Mouse (Mus musculus) spleen, postnatal 14 days (tissue): Measurements from ENCODE around the gene Lfng.

ENCODE experiments used
- DNase-seq, 2 experiments: peaks; one replicate each; pipeline ENCODE4 v3.0.0; 2021 to 2022; ENCODE audit warnings: low spot score in 2 of 2

Gene Lfng

DNA sequence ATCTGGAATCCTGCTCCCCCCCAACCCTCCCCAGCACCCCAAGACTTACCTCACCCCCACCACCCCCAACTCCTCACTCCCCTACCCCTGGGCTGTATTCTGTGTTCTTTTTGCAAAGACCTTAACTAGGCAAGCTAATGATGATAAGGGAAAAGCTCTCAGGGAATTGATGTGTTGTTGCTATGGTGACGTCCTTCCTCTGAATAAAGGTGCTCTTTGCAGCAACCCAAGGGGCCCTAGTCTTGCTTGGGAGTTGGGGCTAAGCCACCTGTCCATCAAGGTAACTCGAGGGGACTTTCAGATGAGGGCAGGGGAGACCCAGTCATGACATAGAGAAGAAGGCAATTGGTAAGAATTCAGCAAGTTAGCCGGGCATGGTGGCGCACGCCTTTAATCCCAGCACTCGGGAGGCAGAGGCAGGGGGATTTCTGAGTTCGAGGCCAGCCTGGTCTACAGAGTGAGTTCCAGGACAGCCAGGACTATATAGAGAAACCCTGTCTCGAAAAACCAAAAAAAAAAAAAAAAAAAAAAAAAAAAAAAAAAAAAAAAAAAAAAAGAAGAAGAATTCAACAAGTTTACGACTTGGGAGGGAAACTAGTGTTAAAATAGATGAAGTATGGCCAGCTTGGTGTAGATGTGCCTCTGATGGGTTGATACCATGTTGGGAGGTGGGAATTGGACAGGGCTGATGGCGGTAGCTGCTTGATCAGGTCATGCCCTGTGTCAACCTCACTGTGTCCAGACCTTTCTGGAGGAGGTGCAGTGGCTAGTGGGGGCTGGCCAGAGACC, 8.4 kb downstream of the Lfng start:
- DNase-seq: no peak

GRCm38 (mm10) chr5:140616110-140616503, 9.0 kb downstream of the Lfng start:
- DNase-seq: no peak

DNA sequence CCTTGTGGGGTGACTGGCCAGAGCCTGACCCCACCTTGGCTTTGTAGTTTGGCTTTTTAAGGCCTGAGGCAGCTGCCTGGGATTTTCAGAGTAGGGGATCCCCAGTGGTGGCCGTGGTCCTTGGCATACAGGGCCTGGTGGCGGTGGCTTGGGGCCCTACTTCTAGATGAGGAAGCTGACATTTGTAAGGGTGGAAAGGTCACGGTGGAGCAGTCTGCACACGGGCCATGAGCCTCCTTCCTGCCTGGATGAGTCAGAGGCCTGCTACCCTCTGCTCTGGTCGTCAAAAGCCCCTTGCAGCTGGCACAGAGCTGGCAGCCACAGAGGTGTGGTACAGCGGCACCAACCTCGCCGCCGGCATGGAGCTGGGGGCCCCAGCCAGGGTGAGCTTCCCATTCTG, 9.6 kb downstream of the Lfng start:
- no peak for DNase-seq

DNA sequence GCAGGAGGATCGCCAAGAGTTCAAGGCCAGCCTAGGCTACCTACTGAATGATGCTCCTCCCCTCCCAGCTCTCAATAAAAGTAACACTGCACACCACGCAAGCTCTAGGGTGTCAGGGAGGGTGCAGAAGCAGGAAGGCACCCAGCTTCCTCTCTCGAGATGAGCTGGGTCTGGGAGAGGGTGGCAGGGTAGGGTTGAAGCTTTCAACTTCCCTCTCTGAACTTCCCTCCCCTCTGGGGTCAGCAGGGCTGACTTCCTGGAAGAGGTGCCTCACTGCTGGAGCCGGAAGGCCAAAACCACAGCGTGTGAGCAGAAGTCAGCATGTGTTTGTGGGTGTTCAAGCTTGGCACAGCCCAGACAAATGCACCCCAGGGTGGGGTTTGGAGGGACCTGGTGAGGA, 10.6 kb downstream of the Lfng start:
- DNase-seq: peak; percentile 60 to 66

- peak; percentile 71 to 83 for DNase-seq
Measured at GRCm38 (mm10) chr5:140619151-140619771, 12.1 kb downstream of the Lfng start.

DNA sequence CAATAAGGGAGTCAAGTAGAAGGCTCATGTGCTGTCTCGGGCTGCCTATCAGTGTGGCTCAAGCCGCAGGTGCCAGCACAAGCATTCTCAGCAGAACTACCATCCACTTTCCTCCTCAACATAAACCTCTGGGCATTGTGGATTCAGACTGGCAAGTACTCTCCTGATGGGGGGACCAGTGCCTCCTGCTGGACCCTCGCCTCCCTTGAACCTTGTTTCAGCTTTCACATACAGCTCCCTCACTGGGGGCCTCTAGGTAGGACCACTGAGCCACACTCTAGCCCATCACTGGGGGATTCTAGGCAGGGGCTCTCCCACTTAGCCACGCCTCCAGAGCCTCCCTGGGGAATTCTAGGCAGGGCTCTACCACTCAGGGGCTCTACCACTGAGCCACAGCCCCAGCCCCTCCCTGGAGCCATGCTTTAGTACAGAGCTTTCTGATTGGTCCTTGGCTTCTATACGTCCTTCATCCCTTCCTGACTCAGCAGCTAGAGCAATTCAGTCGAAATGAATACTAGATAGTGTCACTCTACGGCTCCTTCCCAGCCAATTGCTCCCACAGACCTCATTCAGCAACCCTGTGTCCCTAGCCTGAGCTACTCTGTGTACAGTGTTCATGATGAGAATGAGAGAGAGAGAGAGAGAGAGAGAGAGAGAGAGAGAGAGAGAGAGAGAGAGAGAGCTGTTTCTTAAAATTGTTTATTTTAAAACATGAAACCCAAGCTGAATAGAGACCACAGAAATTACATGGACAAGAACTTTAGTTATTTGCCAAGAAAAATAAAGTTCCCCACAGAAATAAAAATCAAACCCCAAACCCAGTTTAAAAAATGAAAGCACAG, 13.0 kb downstream of the Lfng start:
- DNase-seq: no peak

- DNase-seq: no peak
Measured at GRCm38 (mm10) chr5:140621092-140621491, 14.0 kb downstream of the Lfng start.

- no peak for DNase-seq
Measured at GRCm38 (mm10) chr5:140621517-140621916, 14.4 kb downstream of the Lfng start.

DNA sequence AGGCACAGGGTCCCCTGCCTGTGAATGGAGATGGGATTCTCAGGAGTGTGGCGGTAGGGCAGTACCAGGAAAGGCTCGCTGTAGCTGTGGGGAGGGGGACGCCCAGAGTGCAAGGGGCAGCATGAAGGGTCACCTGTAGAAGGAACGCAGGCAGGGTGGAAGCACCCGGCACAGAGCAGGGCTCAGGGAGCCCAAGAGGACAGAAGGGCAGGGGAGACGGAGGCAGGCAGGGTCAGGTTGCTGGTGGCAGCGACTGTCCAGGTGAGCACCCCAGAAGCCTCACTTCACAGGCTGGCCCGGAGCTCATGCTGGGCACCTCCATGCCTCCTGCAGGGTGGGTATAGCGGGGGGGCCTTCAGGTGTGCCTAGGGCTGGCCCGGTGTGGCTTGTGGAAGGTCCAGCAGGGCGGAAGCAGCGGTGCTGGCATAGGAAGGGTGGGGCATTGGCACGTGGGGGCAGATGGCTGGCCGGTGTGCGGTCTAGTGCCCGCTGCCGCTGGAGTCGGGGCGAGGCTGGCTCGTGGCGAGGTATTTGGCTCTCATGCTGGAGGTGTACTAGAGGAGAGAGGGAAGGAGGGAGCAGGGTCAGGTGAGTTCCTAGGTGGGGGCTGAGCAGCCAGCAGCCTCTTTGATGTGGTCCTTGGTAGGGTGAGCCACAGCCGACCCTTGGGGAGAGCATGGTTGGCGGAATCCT, 16.0 kb downstream of the Lfng start:
- no peak for DNase-seq

GRCm38 (mm10) chr5:140623791-140624190, 16.7 kb downstream of the Lfng start:
- DNase-seq: no peak

GRCm38 (mm10) chr5:140624238-140624637, 17.1 kb downstream of the Lfng start:
- no peak for DNase-seq

- no peak for DNase-seq
Measured at GRCm38 (mm10) chr5:140624961-140625360, 17.8 kb downstream of the Lfng start.

DNA sequence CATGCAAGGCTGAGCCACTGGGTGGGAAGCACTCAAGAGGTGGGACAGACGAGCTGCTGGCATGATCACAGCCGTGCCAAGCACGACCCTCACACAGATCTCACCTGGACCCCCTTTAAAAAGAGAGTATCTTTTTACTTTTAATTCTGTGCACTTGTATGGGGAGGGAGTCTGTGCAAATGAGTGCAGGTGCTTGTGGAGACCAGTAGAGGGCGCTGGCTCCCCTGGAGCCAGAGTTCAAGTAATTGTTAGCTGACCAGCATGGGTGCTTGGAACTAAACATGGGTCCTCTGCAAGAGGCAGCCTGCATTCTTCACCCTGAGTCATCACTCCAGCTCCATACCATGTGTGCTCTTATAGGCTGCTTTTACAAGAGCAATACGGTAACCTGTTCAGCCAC, 20.5 kb downstream of the Lfng start:
- no peak for DNase-seq

- no peak for DNase-seq
Measured at GRCm38 (mm10) chr5:140628995-140629394, 21.9 kb downstream of the Lfng start.

DNA sequence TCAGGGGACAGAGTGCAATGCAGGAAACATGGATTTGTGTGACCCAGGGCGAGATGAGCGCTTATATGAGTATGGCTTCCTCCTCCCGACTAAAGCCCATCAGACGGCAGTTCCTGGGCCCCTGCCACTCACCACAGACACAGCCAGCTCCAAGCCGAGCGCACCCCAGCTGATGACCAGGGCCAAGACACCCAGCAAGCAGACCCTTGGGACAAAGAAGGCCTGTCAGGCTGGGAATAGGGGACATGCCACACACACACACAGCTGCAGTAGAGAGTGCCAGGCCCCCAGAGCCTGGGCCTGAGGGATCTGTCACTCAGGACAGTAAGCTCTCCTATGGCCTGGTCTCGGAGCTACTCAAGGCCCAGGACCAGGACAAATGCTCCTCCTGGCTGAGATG, 26.3 kb downstream of the Lfng start:
- DNase-seq: no peak

DNA sequence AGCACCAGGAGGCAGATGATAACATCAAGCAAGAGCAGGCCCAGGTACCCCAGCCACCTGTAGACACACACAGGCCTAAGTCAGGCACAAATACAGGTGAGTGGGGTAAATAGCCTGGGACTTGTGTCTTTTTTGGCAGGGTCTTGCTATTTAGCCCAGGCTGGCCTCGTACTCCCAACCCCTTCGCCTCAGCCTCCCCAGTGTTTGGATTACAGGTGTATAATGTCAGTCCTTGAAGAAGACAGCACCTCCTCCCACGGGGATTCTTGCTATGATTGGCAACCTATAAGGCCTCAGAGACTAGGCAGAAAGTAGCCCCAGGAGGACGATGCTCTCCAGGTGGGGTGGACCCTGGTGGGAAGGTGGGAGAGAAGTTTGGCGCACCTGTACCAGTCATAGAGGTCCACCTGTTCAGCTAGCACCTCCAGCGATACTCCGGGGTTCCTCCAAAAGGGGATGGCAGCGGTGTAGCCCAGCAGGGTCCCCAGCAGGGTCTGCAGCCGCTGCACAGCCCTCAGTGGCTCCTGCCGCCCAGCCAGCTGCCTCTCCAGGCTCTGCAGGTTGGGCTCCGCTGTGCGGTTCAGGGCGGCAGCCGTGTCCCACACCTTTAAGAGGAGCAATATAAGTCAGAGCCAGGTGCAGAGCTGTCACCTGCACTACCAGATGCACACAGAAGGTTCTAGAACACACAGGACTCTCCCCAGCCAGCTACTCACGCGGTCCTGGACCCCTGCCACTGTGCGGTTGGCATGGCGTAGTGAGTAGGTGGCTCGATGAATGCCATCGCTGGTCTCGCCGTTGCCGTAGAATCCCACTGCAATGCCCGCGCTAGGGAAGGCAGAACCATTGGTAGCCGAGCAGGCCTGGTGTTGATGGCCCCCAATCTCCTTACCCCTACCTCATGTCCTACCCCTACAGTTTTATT, 27.9 kb downstream of the Lfng start:
- no peak for DNase-seq

- DNase-seq: no peak
Measured at GRCm38 (mm10) chr5:140636316-140637057, 29.4 kb downstream of the Lfng start.

- DNase-seq: no peak
Measured at GRCm38 (mm10) chr5:140637058-140637410, 29.9 kb downstream of the Lfng start.

DNA sequence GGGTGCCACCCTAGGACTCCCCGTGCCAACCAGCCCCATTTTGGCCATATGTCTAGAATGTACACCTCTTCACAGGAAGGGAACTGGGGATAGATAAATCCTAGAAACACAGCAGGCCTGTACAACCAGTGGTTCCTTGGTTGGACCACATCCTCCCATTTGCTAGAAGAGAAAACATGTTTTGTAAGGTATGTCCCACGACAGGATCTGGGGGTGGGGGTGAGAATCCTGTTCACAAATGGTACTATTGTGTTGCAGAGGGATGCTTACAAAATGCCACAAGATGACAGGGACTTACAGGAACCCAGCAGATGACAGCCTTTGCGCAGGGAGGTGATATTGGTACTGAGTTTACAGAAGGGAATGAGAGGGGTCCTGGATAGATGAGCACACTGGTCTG, 30.9 kb downstream of the Lfng start:
- DNase-seq: no peak

- no peak for DNase-seq
Measured at GRCm38 (mm10) chr5:140638484-140638883, 31.4 kb downstream of the Lfng start.
